Mouse (Mus musculus): Measurements from ENCODE around the gene Zbtb45.

DNA sequence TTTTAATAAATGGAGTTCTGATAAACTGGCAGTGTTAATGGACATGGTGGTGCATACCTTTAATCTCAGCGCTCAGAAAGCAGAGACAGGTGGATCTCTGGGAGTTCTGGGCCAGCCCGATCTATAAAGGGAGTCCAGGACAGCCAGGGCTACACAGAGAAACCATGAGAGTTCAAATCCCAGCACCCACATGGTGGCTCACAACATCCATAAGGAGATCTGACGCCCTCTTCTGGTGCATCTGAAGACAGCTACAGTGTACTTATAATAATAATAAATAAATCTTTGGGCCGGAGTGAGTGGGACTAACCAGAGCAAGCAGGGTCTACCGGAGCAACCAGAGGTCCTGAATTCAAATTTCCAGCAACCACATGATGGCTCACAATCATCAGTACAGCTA, 6.5 kb downstream of the Zbtb45 start:
- TF ChIP-seq CTCF (IDR thresholded peaks at IDR 0.05; ENCODE audit: borderline replicate concordance, insufficient read depth, low read length) (no peak), POLR2A (IDR thresholded peaks at IDR 0.05; ENCODE audit: low read depth, low read length) (no peak)

Data from embryonic fibroblast, embryonic 13.5 days (primary cell).